Mouse (Mus musculus) G1E-ER4 (cell line): ENCODE data around the gene Mfsd6l. TPM values are rescaled to one million over a fixed set of nuclear protein-coding genes. Genes with fewer than 3 reads are reported as not detected.

Experiments used
- GATA1 ChIP-seq: IDR thresholded peaks from one replicate; pipeline ENCODE4 v1.8.0; 2012; ENCODE audit warnings: low read length, inconsistent platforms
- polyA plus RNA-seq: library from polyadenylated mRNA; stranded (reverse); fragments of >175 nt; gene quantifications from 2 replicates; pipeline ENCODE4 v1.2.3, GENCODE M21; 2012

Gene Mfsd6l
- polyA plus RNA-seq, 1 experiment = not detected

- no peak for TF ChIP-seq GATA1
Measured at GRCm38 (mm10) chr11:68583225-68583624, 27.2 kb downstream of the Mfsd6l start.

GRCm38 (mm10) chr11:68583906-68584480 lies 28.0 kb downstream of the Mfsd6l start:
- no peak for TF ChIP-seq GATA1

GRCm38 (mm10) chr11:68585890-68586289 lies 29.9 kb downstream of the Mfsd6l start:
- TF ChIP-seq GATA1 = no peak

- TF ChIP-seq GATA1 = no peak
Measured at GRCm38 (mm10) chr11:68586721-68587120, 30.7 kb downstream of the Mfsd6l start, which contains the start of gene Ccdc42. Ccdc42 (plus strand) TSS chr11:68587021.

GRCm38 (mm10) chr11:68589055-68589809 lies 33.2 kb downstream of the Mfsd6l start:
- TF ChIP-seq GATA1 = no peak

- TF ChIP-seq GATA1 = no peak
Measured at GRCm38 (mm10) chr11:68591708-68592107, 35.7 kb downstream of the Mfsd6l start.

- TF ChIP-seq GATA1 = no peak
Measured at GRCm38 (mm10) chr11:68593247-68593646, 37.3 kb downstream of the Mfsd6l start.

- no peak for TF ChIP-seq GATA1
Measured at GRCm38 (mm10) chr11:68597912-68598311, 41.9 kb downstream of the Mfsd6l start.

- no peak for TF ChIP-seq GATA1
Measured at GRCm38 (mm10) chr11:68600551-68601021, 44.6 kb downstream of the Mfsd6l start.

GRCm38 (mm10) chr11:68601486-68601991 lies 45.6 kb downstream of the Mfsd6l start:
- no peak for TF ChIP-seq GATA1

GRCm38 (mm10) chr11:68602200-68602931 lies 46.4 kb downstream of the Mfsd6l start:
- TF ChIP-seq GATA1 = no peak

GRCm38 (mm10) chr11:68607046-68607445 lies 51.1 kb downstream of the Mfsd6l start:
- no peak for TF ChIP-seq GATA1

Other genes starting within 250 kb of the Mfsd6l start
- not detected in 2 replicates for gene Ntn1, start 155.4 kb upstream of the Mfsd6l start, polyA plus RNA-seq
- not detected in 2 replicates for gene Pik3r5, start 124.1 kb upstream of the Mfsd6l start, polyA plus RNA-seq
- not detected in 2 replicates for gene Pik3r6, start 53.2 kb upstream of the Mfsd6l start, polyA plus RNA-seq
- gene Ccdc42, start 30.8 kb downstream of the Mfsd6l start, polyA plus RNA-seq = not detected in 2 replicates
- gene Myh10, start 135.4 kb downstream of the Mfsd6l start, polyA plus RNA-seq = not detected in 2 replicates